Mouse (Mus musculus): ENCODE measurements around the gene Slc25a26. TPM values are rescaled to one million over a fixed set of nuclear protein-coding genes. Genes with fewer than 3 reads are reported as not detected.

Slc25a26 gene
- 5.3 and 6.7 TPM in 2 replicates for polyA plus RNA-seq (2012; rRNA removed)

DNA sequence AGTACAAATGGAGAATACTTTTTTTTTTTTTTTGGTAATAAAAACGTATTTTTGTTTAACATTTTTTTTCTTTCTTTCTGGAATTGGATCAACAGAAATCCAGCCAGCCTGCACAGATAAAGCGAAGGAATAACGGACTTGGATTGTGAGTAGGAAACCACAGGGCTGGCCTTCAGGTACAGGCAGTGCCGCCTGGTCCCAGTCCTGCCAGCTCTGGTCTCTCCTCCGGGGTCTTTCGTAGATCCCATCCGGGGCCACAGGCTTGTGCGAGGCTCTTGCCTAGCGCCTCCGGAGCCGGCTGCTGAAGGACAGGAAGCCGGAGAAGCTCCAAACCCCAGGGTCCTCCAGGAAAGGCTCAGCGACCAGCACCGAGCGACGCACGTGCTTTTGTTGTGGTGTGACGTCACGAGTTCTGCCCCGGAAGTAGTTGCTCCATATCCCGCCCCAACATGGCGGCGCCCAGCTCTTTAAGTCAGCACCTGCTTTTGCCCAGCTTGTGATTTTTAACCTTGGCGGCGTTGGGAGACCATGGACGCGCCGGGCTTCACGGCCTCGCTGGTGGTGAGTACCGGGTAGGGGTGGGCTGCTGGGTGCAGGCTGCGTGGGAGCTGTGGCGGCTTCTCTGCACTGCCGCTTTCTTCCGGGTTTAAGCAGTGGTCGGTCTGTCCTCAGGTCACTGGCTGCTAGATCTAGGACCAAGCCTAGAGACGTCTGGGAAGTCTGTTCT, at the start of gene Slc25a26:
Slc25a26 (plus strand) TSS at position 435 of the 727 bp plus-strand sequence.

Other genes starting within 250 kb of the Slc25a26 start
- 10.4 and 10.5 TPM in 2 replicates for gene Magi1, start 216.4 kb upstream of the Slc25a26 start, polyA plus RNA-seq (2012; rRNA removed)
- gene Lrig1, start 199.8 kb downstream of the Slc25a26 start, polyA plus RNA-seq (2012; rRNA removed), result 84.6 and 91.5 TPM in 2 replicates

All from colon, adult 2 months (tissue).